Mouse (Mus musculus) ZHBTc4 (cell line): ENCODE measurements around the gene Btbd16.

Experiments used
- DNase-seq: peaks from one replicate; pipeline ENCODE4 v3.0.0-alpha.2; 2011; ENCODE audit warnings: low read depth, low spot score

The Btbd16 gene

DNA sequence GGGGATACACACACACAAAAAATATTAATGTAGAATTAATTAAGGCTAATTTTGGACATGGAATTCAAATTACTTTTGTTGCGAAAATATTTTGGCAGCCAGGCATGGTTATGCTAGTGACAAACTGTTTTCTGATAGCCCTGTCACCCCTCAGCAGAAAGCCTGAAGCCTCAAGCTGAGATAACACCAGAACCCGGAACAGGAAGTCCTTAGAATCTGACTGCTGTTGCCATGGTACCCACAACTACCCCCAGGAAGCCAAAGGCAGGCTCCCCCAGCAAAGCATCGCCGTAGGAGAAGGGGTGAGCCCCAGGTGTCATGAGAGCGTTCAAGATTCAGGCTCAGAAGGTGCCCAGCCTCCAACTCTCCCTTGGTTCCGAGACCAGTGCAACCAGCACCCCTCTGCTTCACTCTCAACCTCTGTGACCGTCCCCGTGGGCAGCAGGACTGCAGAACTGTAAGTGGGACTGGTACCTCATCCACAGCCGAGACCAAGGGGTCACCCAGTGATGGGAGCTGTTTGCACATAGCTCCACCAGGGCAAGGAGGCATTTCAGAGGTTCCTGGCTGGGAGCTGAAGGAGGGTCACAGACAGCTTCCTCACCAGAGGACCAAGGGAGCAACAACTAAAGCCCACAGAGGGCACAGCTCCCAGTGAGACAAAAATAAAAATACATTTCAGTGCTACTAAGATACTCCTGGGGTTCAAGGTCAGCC, at the start of gene Btbd16:
Gene Btbd16, plus strand, starts transcription at position 156 of the 717 bp plus-strand sequence.
- DNase-seq, result no peak

- no peak for DNase-seq
These were observed 47.7 kb upstream of the Btbd16 start for GRCm38 (mm10) chr7:130726185-130726584.

DNA sequence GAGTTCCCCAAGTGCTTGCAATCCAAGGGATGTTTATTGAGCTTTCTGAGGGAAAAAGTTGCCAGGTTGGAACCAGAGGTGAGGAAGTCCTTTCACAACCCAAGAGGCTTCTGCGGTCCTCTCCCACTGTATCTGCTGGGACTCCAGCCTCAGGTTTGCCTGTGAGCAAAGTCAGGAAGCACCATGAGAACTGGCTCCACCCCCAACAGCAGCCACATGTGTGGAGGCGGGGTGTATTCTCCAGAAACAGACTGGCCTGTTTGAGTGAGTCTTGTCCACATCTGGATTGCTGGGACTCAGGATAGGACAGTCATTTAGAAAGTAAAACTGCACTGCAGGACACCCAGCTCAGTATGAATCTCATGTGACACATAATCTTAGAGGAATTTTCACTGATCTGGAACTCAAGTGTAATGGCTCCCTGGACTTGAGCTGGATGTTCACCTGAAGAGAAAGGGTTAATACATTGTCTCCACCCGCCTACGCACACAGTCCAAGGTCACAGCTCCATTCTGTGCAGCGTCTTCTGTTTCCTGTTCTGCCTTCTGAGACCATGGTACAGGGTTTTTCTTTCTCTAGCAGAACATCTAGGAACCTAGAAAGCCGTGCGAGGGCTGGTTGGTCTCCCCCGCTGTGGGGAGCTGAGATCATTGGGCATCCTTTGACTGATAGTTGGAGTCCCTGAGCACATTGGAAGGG, 47.0 kb upstream of the Btbd16 start:
- DNase-seq, result peak; percentile 33

DNA sequence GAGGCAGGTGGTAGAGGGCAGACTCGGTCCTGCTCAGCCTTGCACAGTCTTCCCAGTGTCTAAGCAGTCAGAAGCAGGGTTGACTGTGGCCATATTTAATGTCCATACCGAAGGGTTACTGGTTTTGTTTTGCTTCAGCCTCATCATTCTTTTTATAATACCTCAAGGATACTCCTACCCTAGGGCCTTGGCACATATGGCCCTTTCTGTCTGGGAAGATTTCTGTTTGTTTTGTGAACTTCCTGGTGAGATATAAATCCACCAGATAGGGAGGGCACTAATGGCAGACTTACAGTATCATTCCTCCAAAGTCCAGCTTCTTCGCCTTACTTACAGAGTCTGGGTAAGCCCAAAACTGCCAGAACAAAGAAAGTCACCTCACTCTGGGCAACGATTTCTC, 46.3 kb upstream of the Btbd16 start:
- DNase-seq, result no peak

DNA sequence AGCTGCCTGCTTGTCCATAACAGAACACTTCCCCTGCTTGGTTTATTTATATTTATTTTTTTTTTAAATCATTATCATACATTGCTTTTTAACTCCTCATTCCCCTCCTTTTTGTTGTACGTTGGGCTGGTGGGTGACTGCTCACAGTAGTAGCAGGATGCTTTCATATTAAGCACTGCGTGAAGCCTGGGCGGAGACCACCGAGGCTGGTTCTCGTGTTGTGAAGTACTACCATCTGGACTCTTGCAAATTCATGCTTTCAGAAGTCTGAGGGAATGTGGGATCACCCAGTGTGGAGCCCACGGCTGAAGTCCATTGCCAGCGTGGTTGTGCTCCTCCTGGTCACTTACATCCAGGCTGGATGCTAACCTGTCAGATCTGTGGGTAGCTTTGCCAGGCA, 42.1 kb upstream of the Btbd16 start:
- DNase-seq, result no peak

- no peak for DNase-seq
These were observed 41.0 kb upstream of the Btbd16 start for GRCm38 (mm10) chr7:130732908-130733307.

DNA sequence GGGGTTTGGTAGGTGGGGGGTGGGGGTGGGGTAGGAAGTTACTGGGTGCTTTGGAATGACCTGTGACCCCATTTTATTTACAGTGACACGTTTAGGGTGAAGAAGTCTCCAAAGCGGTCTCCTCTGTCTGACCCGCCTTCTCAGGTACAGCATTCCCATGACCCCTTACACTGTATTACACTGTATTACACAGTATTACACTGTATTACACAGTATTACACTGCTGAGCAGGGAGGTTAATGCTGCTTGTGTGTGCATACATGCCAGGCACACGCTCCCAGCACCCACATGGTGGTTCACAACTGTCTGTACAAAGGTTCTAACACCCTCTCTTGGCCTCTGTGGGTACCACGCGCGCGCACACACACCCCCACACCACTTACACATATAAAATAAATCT, 40.4 kb upstream of the Btbd16 start:
- no peak for DNase-seq

GRCm38 (mm10) chr7:130734195-130734787, 39.6 kb upstream of the Btbd16 start:
- DNase-seq, result no peak

- no peak for DNase-seq
These were observed 32.8 kb upstream of the Btbd16 start for GRCm38 (mm10) chr7:130741099-130741498.

DNA sequence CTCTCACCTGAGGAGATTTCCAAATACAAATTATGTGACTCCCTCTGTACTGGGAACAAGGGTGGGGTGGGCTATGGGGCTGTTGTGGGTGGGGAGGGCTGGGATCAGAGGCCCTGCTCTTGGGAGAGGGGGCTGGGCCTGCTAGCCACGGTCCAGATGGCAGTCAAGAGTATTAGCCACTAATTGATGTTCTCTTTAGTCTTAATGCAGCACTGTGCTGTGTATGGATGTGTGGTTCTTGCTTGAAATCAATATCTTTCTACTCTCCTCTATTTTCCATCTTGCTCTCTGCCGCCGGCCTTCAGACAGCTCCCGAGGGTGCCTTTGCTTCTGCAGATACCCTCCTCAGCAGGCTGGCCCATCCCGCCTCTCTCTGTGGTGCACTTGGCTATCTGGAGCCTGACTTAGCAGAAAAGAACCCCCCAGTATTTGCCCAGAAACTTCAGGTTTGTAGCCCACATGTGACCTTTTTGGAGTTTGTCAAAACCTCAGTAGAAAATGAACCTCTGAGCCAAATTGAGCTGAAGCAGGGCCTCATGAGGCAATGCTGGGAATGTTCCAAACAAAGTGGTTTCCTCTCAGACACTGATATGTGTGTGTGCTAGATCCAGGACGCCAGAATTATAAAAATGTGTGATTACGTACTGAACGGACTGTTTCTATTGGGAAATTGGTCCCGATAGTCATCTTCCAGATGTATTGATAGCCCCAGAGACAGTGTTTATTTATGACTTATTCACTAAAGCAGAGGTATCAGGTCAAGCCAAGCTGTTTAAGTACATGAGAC, 30.4 kb upstream of the Btbd16 start:
- no peak for DNase-seq

DNA sequence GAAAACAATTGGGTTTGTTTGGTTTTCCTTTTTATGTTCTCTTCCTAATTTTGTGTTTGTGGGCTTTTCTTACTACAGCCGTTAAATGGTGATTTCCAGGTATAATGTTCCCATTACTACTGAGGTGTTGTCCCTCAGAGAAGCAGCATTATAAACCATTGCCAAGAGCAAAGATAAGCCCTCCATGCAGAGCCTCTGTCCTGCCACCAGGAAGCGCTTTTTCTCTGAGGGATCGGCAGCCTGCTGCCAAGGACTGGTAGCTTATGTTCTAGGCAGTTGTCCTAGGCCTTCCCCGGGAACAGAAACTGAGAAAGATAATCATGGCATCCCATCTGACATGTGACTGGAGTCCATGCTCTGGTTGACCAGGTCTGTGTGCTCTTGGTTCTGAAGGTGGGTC, 24.7 kb upstream of the Btbd16 start:
- DNase-seq, result no peak

DNA sequence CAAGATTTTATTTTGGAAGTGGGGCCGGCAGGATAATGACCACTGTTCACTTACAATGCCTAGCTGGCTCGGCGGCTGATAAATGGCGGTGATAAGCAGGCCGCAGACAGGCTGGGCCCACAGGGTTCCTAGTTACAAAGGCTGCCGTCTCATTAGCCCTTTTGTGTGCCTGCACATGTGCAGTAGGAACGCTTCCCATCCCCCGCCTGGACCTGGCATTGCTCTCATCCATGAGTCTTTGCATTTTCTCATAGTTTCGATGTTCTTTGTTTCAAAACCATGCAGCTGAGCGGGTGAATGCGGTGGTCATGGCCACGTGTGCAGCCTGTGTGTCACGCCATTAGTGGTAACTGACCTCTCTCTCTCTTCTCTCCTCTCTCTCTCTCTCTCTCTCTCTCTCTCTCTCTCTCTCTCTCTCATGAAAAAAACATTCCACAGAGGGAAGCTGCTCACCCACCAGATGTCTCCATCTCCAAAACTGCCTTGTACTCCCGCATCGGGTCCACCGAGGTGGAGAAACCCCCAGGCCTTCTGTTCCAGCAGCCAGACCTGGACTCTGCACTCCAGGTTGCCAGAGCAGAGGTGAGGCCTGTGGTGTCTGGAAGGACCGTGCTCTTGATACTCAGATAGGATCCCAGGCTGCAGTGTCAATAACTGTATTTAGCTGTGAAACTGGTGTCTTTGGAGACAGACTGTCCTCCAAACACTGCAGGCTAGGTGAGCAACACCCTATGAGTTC, 22.9 kb upstream of the Btbd16 start:
- DNase-seq, result peak; percentile 46

DNA sequence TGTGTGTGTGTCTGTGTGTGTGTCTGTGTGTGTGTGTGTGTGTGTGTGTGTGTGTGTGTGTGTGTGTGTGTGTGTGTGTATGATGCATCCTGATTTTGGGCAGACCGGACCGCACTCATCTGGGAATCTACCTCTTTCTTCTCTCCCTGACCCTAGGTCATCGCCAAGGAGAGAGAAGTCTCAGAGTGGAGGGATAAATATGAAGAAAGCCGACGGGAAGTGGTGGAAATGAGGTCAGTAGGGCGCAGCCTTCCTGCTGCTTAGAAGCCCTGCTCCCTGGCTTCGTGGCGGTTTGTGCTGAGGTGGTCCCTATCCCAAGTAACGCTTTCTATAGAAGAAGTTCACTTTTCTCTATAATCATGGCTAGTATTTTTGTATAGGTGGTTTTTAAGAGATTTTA, 22.2 kb upstream of the Btbd16 start:
- DNase-seq, result no peak

DNA sequence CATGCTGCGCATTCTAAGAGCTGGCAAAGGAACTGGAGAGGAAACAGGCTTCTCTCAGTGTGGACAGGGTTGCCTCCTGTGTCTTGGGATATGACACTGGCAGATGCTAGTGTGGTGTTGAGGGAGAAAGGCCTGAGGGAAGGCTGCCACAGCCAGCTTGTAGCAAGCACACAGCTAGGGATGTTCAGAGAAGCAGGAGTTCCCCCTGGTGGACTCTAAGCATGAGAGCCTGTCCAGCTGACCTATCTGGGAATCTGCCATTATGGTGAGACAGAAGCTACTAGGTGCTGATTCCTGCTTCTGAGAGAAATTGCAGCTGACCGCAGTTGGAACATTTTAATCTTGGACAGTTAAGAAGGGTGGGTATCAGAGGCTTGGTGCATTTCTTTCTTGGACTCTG, 19.1 kb upstream of the Btbd16 start:
- no peak for DNase-seq

DNA sequence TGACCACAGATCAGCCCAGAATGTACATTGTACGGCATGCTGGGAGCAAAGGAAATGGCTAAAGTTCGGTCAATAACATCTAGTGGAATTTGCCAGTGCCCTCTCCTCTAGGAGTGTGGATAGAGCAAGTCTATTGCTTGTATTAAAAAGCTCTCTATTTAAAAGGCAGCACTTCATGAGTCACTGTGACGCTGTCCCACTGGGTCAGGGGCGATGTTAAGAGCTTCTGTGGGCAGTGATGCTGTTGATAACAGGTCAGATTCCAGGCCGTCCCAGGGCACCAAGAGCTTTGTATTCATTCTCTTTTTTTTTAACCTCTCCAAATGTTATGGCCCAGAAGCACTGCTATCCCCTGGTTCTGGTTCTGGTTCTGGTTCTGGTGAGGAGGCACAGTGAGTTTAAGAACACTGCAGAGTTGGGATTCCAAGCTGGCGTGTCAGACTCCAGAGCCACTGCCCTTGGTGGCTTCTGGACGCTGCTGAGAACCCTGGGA, 17.5 kb upstream of the Btbd16 start:
- DNase-seq, result no peak

DNA sequence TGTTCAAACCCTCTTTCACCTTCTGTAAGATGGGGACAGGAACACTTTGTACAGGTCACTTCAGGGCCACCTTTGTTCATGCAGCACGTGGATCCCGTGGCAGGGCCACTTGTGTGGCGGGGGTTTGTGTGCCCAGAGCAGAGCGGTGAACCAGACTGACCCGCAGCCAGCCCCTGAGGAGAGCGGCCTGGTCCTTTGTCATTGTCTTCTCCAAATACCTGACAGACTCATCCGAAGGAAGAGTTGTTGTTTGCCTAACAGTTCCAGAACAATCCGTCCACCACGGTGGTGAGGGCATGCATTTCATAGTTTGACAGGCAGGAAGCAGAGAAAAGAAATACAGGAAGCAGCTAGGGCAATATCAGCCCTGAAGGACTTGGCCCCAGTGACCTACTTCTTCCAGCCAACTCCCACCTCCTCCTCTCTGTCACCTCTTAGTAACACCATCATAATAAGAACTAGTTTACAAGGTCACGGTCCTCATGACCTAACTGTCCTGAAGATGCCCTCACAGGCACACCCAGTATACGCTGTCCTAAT, 16.5 kb upstream of the Btbd16 start:
- peak; percentile 27 for DNase-seq

GRCm38 (mm10) chr7:130762071-130762897, 11.6 kb upstream of the Btbd16 start:
- DNase-seq, result peak; percentile 86

- no peak for DNase-seq
These were observed 9.7 kb upstream of the Btbd16 start for GRCm38 (mm10) chr7:130764160-130764559.

DNA sequence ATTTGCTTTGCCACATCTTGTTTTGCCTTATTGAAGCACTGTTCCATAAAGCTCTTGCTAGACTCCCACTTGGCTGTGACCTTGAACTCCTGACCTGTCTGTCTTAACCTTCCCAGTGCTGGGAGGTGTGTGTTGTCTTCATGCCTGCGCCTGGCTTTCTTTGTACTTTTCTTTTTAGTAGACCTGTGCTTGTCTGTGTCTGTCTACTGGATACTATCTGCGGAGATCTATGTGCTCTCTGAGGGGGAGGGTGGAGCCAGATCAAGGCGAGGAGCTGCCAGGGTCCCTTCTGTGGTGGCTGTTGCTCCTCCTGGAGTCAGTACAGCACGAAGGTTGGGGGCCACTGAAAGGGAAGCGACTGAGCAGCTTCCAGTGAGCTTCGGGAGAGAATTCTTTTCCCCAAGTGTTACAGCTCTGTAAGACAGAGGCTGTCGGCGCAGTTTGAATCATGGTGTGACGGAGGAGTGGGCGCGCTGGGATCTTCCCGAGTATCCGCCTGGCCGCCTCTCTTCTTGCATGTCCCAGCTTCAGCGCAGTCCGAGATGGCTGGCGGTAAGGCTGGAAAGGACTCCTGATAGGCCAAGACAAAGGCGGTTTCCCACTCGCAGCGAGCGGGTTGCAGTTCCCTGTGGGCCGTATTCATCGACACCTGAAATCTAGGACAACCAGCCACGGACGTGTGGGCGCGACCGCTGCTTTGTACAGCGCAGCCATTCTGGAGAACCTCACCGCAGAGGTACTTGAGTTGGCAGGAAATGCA, 7.3 kb upstream of the Btbd16 start:
- peak; percentile 74 for DNase-seq
